Mouse (Mus musculus): ENCODE results near the gene Rs1. TPM values are rescaled to one million over a fixed set of nuclear protein-coding genes. Genes with fewer than 3 reads are reported as not detected.

Gene Rs1
- polyA plus RNA-seq, 1 experiment from 2014 or later: not detected

DNA sequence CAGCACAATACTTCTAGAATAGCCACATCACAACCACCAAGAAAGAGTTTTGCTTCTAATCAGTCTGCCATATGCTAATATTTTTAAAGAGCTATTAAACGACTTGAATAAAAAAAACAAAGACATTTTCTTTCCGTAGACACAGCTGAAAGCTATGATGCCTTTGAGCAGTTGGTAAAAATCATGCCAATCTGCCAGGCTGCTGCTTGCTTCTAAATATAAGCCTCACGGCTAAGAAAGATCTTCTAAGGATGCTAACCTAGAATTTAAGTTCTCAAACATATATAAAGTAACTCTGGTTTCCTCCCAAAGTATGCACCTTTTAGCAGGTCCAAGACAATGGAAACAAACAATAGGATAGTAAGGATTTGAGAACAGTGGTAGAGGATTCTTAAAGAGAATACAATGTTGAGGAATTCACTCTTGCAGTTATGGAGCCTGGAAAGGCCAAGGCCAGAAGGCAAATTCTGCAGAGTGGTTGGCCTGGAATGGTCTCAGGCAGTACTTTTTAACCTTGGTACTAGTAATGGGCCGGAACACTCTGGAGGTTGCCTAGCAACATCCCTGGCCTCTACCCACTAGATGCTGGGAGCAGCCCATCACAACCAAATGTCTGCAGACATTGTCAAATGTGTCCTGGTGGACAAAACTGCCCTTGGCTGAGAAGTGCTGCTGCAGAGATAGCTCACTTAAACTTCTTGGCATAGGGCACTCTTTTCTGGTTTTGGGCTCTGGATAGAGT, 36.8 kb downstream of the Rs1 start:
- Histone ChIP-seq H3K4me3 (replicated peaks) (no peak overlapping the region), H3K4me1 (no peaks in the 10 kb centered on the region), H3K27ac (replicated peaks) (no peak overlapping the region), H3K36me3 (no peaks in the 10 kb centered on the region), H3K4me2 (replicated peaks) (no peak overlapping the region), H3K9ac (no peak overlapping the region), H3K27me3 (peaks cover 4% of the 10 kb centered on the region; the same call in 1 of the 2 replicates), H3K9me3 (replicated peaks) (no peaks in the 10 kb centered on the region)
- 72% methylated on average over 4 of the region's 4 CpGs for WGBS
- ATAC-seq (ENCODE audit: insufficient number of reproducible peaks, low FRiP score, low TSS enrichment, low read depth): no peak

- Histone ChIP-seq H3K4me1 (no peaks in the 10 kb centered on the region), H3K27me3 (no peaks in the 10 kb centered on the region), H3K36me3 (no peaks in the 10 kb centered on the region), H3K9me3 (replicated peaks) (no peaks in the 10 kb centered on the region), H3K27ac (replicated peaks) (no peak overlapping the region), H3K4me3 (replicated peaks) (no peak overlapping the region), H3K4me2 (replicated peaks) (no peak overlapping the region), H3K9ac (no peak overlapping the region)
- ATAC-seq (ENCODE audit: insufficient number of reproducible peaks, low FRiP score, low TSS enrichment, low read depth): no peak
- 88% methylated on average over 7 of the region's 7 CpGs for WGBS
Measured at GRCm38 (mm10) chrX:160808226-160808625, 40.4 kb downstream of the Rs1 start.

Other genes starting within 250 kb of the Rs1 start
- gene Ppef1, start 32.2 kb upstream of the Rs1 start, polyA plus RNA-seq (2015; fragmentation: Nextera tagmentation; extraction: Ambion mirVana): 0.28 and 0.75 TPM in 2 replicates
- gene Gja6, start 139.0 kb downstream of the Rs1 start, polyA plus RNA-seq (2015; fragmentation: Nextera tagmentation; extraction: Ambion mirVana): 0.33 and 0.79 TPM in 2 replicates
- gene Cdkl5, start 226.7 kb downstream of the Rs1 start, polyA plus RNA-seq (2015; fragmentation: Nextera tagmentation; extraction: Ambion mirVana): 2.7 and 2.8 TPM in 2 replicates